Comparison of ENCODE assay signal across 14 mouse cellular contexts in genomic region chr7:98483268-98483607, GRCm38 (mm10). TPM values are rescaled to one million over a fixed set of nuclear protein-coding genes. Genes with fewer than 3 reads are reported as not detected.
A peak's percentile ranks its signal among the peaks of the same experiment; 100 is the strongest.
DNase-seq lines count a peak whose midpoint lies in the region; ATAC-seq and TF ChIP-seq lines count a peak whose summit lies in the region.
"Had no signal": no experiment of that assay in that cellular context is flagged by ENCODE, and none has a peak within 500 bp of the region (broad histone marks: within the 10 kb centered on the region; RNA-seq: fewer than 3 reads in every experiment).

No protein-coding gene starts in this region.

- no peak overlapping the region for H3K4me3 ChIP-seq in hindbrain, embryonic 10.5 days
- H3K4me3 ChIP-seq in hindbrain, postnatal 0 days (ENCODE audit: low read length): no peak overlapping the region
- H3K4me3 ChIP-seq in midbrain, embryonic 16.5 days (ENCODE audit: low read depth, low read length): no peak overlapping the region
- H3K4me3 ChIP-seq in midbrain, embryonic 14.5 days (replicated peaks; ENCODE audit: low read depth, low read length): no peak overlapping the region
- H3K4me3 ChIP-seq in intestine, embryonic 14.5 days (ENCODE audit: low read depth, low read length): no peak overlapping the region
- H3K4me3 ChIP-seq in stomach, embryonic 14.5 days (ENCODE audit: low read depth, low read length): no peak overlapping the region
- H3K4me3 ChIP-seq: myocyte had no signal

- H3K9ac ChIP-seq in hindbrain, postnatal 0 days (replicated peaks; ENCODE audit: low read length): no peak overlapping the region
- 0 out of 2 replicates have a peak overlapping the region, but pooled peaks have one; percentile 36 for H3K9ac ChIP-seq in midbrain, embryonic 16.5 days (ENCODE audit: low read depth, low read length)
- H3K9ac ChIP-seq in midbrain, embryonic 14.5 days (replicated peaks; ENCODE audit: low read length): no peak overlapping the region
- peak overlapping the region; percentile 23; the same call in 1 of the 2 replicates for H3K9ac ChIP-seq in intestine, embryonic 14.5 days (ENCODE audit: low read length)
- H3K9ac ChIP-seq in stomach, embryonic 14.5 days (replicated peaks; ENCODE audit: low read depth, low read length): no peak overlapping the region

- H3K27me3 ChIP-seq in hindbrain, embryonic 10.5 days (ENCODE audit: insufficient read depth, poor library complexity, severe bottlenecking): peaks cover 9% of the 10 kb centered on the region
- no peaks in the 10 kb centered on the region for H3K27me3 ChIP-seq in hindbrain, postnatal 0 days (ENCODE audit: insufficient read depth, low read length)
- no peaks in the 10 kb centered on the region; the same call in 1 of the 2 replicates for H3K27me3 ChIP-seq in midbrain, embryonic 16.5 days (ENCODE audit: control insufficient read depth, insufficient read depth, low read depth, low read length)
- H3K27me3 ChIP-seq in midbrain, embryonic 14.5 days (ENCODE audit: control insufficient read depth, insufficient read depth, low read length): no peaks in the 10 kb centered on the region
- 0 out of 2 replicates have a peak, but pooled peaks cover 4% of the 10 kb centered on the region for H3K27me3 ChIP-seq in intestine, embryonic 14.5 days (replicated peaks; ENCODE audit: control insufficient read depth, insufficient read depth, low read length)
- H3K27me3 ChIP-seq in stomach, embryonic 14.5 days (ENCODE audit: control insufficient read depth, insufficient read depth, low read length): no peaks in the 10 kb centered on the region

- peak overlapping the region; percentile 54 for H3K27ac ChIP-seq in hindbrain, embryonic 10.5 days
- H3K27ac ChIP-seq in hindbrain, postnatal 0 days: no peak overlapping the region
- H3K27ac ChIP-seq in midbrain, embryonic 16.5 days (ENCODE audit: low read length): no peak overlapping the region
- no peak overlapping the region for H3K27ac ChIP-seq in midbrain, embryonic 14.5 days (replicated peaks; ENCODE audit: low read depth, low read length)
- H3K27ac ChIP-seq in intestine, embryonic 14.5 days (ENCODE audit: low read depth): peak overlapping the region; percentile 60
- peak overlapping the region; percentile 77; the same call in 1 of the 2 replicates for H3K27ac ChIP-seq in stomach, embryonic 14.5 days (ENCODE audit: low read length)

- no peak overlapping the region for H3K4me2 ChIP-seq in hindbrain, postnatal 0 days (ENCODE audit: low read depth, low read length)
- H3K4me2 ChIP-seq in midbrain, embryonic 16.5 days (ENCODE audit: low read length): no peak overlapping the region
- no peak overlapping the region for H3K4me2 ChIP-seq in midbrain, embryonic 14.5 days (ENCODE audit: low read length)
- H3K4me2 ChIP-seq in intestine, embryonic 14.5 days (ENCODE audit: low read length): 0 out of 2 replicates have a peak overlapping the region, but pooled peaks have one; percentile 2
- no peak overlapping the region for H3K4me2 ChIP-seq in stomach, embryonic 14.5 days (replicated peaks; ENCODE audit: low read depth, low read length)

- peaks cover 34% of the 10 kb centered on the region for H3K4me1 ChIP-seq in hindbrain, embryonic 10.5 days (replicated peaks)
- no peaks in the 10 kb centered on the region for H3K4me1 ChIP-seq in hindbrain, postnatal 0 days (ENCODE audit: insufficient read depth, low read length)
- no peaks in the 10 kb centered on the region for H3K4me1 ChIP-seq in midbrain, embryonic 16.5 days (ENCODE audit: control insufficient read depth, insufficient read depth, low read length)
- H3K4me1 ChIP-seq in midbrain, embryonic 14.5 days (ENCODE audit: control insufficient read depth, insufficient read depth, low read length): peaks cover 3% of the 10 kb centered on the region; the same call in 1 of the 2 replicates
- H3K4me1 ChIP-seq in intestine, embryonic 14.5 days (replicated peaks; ENCODE audit: control insufficient read depth, insufficient read depth, low read length): peaks cover 22% of the 10 kb centered on the region
- H3K4me1 ChIP-seq in stomach, embryonic 14.5 days (ENCODE audit: control insufficient read depth, insufficient read depth, low read length): peaks cover 19% of the 10 kb centered on the region; the same call in 1 of the 2 replicates

- ATAC-seq in hindbrain, postnatal 0 days: no peak
- ATAC-seq in midbrain, embryonic 16.5 days: no peak
- no peak for ATAC-seq in midbrain, embryonic 14.5 days (ENCODE audit: low FRiP score, low TSS enrichment)
- ATAC-seq in intestine, embryonic 14.5 days (replicated peaks; ENCODE audit: low FRiP score, low TSS enrichment, low read depth): no peak
- ATAC-seq in stomach, embryonic 14.5 days (ENCODE audit: insufficient number of reproducible peaks, insufficient read depth, low FRiP score, low read depth): no peak
- ATAC-seq: forebrain, embryonic 14.5 days had no signal

- DNase-seq in hindbrain, embryonic 10.5 days (ENCODE audit: low spot score): no peak
- DNase-seq in hindbrain, postnatal 0 days (ENCODE audit: low spot score): no peak
- DNase-seq in midbrain, embryonic 14.5 days: no peak
- peak; percentile 59 for DNase-seq in intestine, embryonic 14.5 days (ENCODE audit: low spot score)
- no peak for DNase-seq in spleen, postnatal 4 days (ENCODE audit: low spot score in 2 of 2)
- no peak for DNase-seq in gastrocnemius, adult 8-10 months (ENCODE audit: low spot score in 2 of 2)
- DNase-seq: adrenal gland, postnatal 10 days; cerebellum, postnatal 25 days had no signal

- no peaks in the 10 kb centered on the region for H3K9me3 ChIP-seq in hindbrain, embryonic 10.5 days
- no peaks in the 10 kb centered on the region for H3K9me3 ChIP-seq in hindbrain, postnatal 0 days (ENCODE audit: low read length)
- H3K9me3 ChIP-seq in midbrain, embryonic 16.5 days (replicated peaks; ENCODE audit: control insufficient read depth, low read length, poor library complexity, severe bottlenecking): no peaks in the 10 kb centered on the region
- no peaks in the 10 kb centered on the region for H3K9me3 ChIP-seq in midbrain, embryonic 14.5 days (ENCODE audit: control insufficient read depth, low read length)
- no peaks in the 10 kb centered on the region for H3K9me3 ChIP-seq in intestine, embryonic 14.5 days (ENCODE audit: control insufficient read depth, low read length)
- no peaks in the 10 kb centered on the region for H3K9me3 ChIP-seq in stomach, embryonic 14.5 days (ENCODE audit: control insufficient read depth, low read depth, low read length)

- no peak for TF ChIP-seq CTCF in hindbrain, postnatal 0 days (IDR thresholded peaks at IDR 0.05; ENCODE audit: low read depth)

- WGBS in hindbrain, embryonic 10.5 days: 32% methylated on average over 8 of the region's 8 CpGs
- WGBS in hindbrain, postnatal 0 days: 32% methylated on average over 8 of the region's 8 CpGs
- 35% methylated on average over 8 of the region's 8 CpGs for WGBS in midbrain, embryonic 16.5 days
- WGBS in midbrain, embryonic 14.5 days: 40% methylated on average over 8 of the region's 8 CpGs
- 17% methylated on average over 8 of the region's 8 CpGs for WGBS in intestine, embryonic 14.5 days
- WGBS in stomach, embryonic 14.5 days: 31% methylated on average over 8 of the region's 8 CpGs

- no peaks in the 10 kb centered on the region for H3K36me3 ChIP-seq in hindbrain, embryonic 10.5 days
- H3K36me3 ChIP-seq in hindbrain, postnatal 0 days (ENCODE audit: insufficient read depth, low read length): no peaks in the 10 kb centered on the region
- H3K36me3 ChIP-seq in midbrain, embryonic 16.5 days (ENCODE audit: control insufficient read depth, insufficient read depth, low read length): no peaks in the 10 kb centered on the region
- no peaks in the 10 kb centered on the region for H3K36me3 ChIP-seq in midbrain, embryonic 14.5 days (ENCODE audit: control insufficient read depth, insufficient read depth, low read length)
- no peaks in the 10 kb centered on the region for H3K36me3 ChIP-seq in intestine, embryonic 14.5 days (ENCODE audit: control insufficient read depth, insufficient read depth, low read length)
- no peaks in the 10 kb centered on the region for H3K36me3 ChIP-seq in stomach, embryonic 14.5 days (ENCODE audit: control insufficient read depth, insufficient read depth, low read length)

RNA-seq across cellular contexts. Expression of gene Lrrc32, which starts 5.8 kb away (rescaled TPM):
- 5.8 and 6.0 TPM in 2 replicates for polyA plus RNA-seq in hindbrain, embryonic 10.5 days (2016; fragmentation: Nextera tagmentation; extraction: Ambion mirVana)
- total RNA-seq in hindbrain, postnatal 0 days (2014; rRNA removed): 6.4 and 9.1 TPM in 2 replicates
- polyA plus RNA-seq in hindbrain, postnatal 0 days (2015; fragmentation: Nextera tagmentation; extraction: Ambion mirVana): 3.9 and 4.7 TPM in 2 replicates
- polyA plus RNA-seq in midbrain, embryonic 16.5 days (2015; fragmentation: Nextera tagmentation; extraction: Ambion mirVana): 4.6 and 4.8 TPM in 2 replicates
- polyA plus RNA-seq in midbrain, embryonic 14.5 days (2014; fragmentation: Nextera tagmentation; extraction: Ambion mirVana): 1.6 and 4.2 TPM in 2 replicates
- polyA plus RNA-seq in intestine, embryonic 14.5 days (2014; fragmentation: Nextera tagmentation; extraction: Ambion mirVana): 13.0 and 14.9 TPM in 2 replicates
- 11.3 and 12.4 TPM in 2 replicates for polyA plus RNA-seq in stomach, embryonic 14.5 days (2014; fragmentation: Nextera tagmentation; extraction: Ambion mirVana)
- 1 to 10 TPM; 2.4 to 6.1 (median 2.9) TPM for total RNA-seq in gastrocnemius, adult 8-10 months (2022)

RNA-seq across cellular contexts. Expression of gene Gucy2d, which starts 43.0 kb away (rescaled TPM):
- not detected in 2 replicates for polyA plus RNA-seq in hindbrain, embryonic 10.5 days (2016; fragmentation: Nextera tagmentation; extraction: Ambion mirVana)
- 0.18 TPM in 1 of 2 replicates, not detected in the other for total RNA-seq in hindbrain, postnatal 0 days (2014; rRNA removed)
- polyA plus RNA-seq in hindbrain, postnatal 0 days (2015; fragmentation: Nextera tagmentation; extraction: Ambion mirVana): 0.18 and 0.20 TPM in 2 replicates
- 0.05 TPM in 1 of 2 replicates, not detected in the other for polyA plus RNA-seq in midbrain, embryonic 16.5 days (2015; fragmentation: Nextera tagmentation; extraction: Ambion mirVana)
- 0.18 TPM in 1 of 2 replicates, not detected in the other for polyA plus RNA-seq in midbrain, embryonic 14.5 days (2014; fragmentation: Nextera tagmentation; extraction: Ambion mirVana)
- not detected in 2 replicates for polyA plus RNA-seq in intestine, embryonic 14.5 days (2014; fragmentation: Nextera tagmentation; extraction: Ambion mirVana)
- not detected in 2 replicates for polyA plus RNA-seq in stomach, embryonic 14.5 days (2014; fragmentation: Nextera tagmentation; extraction: Ambion mirVana)
- total RNA-seq in gastrocnemius, adult 8-10 months (2022): under 1 TPM in 1 of 4 experiments, not detected in 3; 0.17 TPM
- total RNA-seq: left cerebral cortex, postnatal 10 days had no signal
- polyA plus RNA-seq: hindbrain, embryonic 11.5 days; myocyte had no signal

Comparison
In these comparisons a context has a peak if more than half of its experiments do, and no peak if none do; other contexts are left out.
1. H3K27ac ChIP-seq: peak in hindbrain, embryonic 10.5 days (single experiment), intestine, embryonic 14.5 days (single experiment) and stomach, embryonic 14.5 days (single experiment); none in hindbrain, postnatal 0 days (single experiment), midbrain, embryonic 16.5 days (single experiment) and midbrain, embryonic 14.5 days (single experiment).
2. H3K9ac ChIP-seq: peak in midbrain, embryonic 16.5 days (single experiment) and intestine, embryonic 14.5 days (single experiment); none in hindbrain, postnatal 0 days (single experiment), midbrain, embryonic 14.5 days (single experiment) and stomach, embryonic 14.5 days (single experiment).